Mouse (Mus musculus) heart, adult 2 months (tissue): ENCODE measurements around the gene Pgap3. TPM values are rescaled to one million over a fixed set of nuclear protein-coding genes. Genes with fewer than 3 reads are reported as not detected.

Experiments
- DNase-seq, 2 experiments: peaks; one replicate each; pipeline ENCODE4 v3.0.0; 2021
- H3K27ac ChIP-seq: fragments of 200-600 bp; 2 replicates; pipeline ENCODE4 v1.8.1; 2022
- H3K27me3 ChIP-seq: fragments of 200-500 bp; 2 replicates; pipeline ENCODE4 v1.6.1; 2012; ENCODE audit warnings: mild to moderate bottlenecking, low read length, inconsistent platforms, mixed read lengths; ENCODE audit not compliant: control insufficient read depth, insufficient read depth
- H3K36me3 ChIP-seq: fragments of 200-500 bp; 2 replicates; pipeline ENCODE4 v1.6.1; 2012; ENCODE audit warnings: low read length, inconsistent platforms; ENCODE audit not compliant: control insufficient read depth, insufficient read depth
- H3K4me1 ChIP-seq: fragments of 200-500 bp; 2 replicates; pipeline ENCODE4 v1.6.1; 2011; ENCODE audit warnings: low read length; ENCODE audit not compliant: control insufficient read depth, insufficient read depth
- H3K4me3 ChIP-seq: fragments of 200-600 bp; 2 replicates; pipeline ENCODE4 v1.8.1; 2022
- H3K79me2 ChIP-seq: fragments of 200-500 bp; replicated peaks from 2 replicates; pipeline ENCODE4 v1.6.1; 2012; ENCODE audit warnings: mild to moderate bottlenecking, inconsistent platforms, low read length, moderate library complexity, mixed read lengths; ENCODE audit not compliant: control insufficient read depth, insufficient read depth
- H3K9ac ChIP-seq: fragments of 200-500 bp; 2 replicates; pipeline ENCODE4 v1.6.1; 2012; ENCODE audit warnings: low read depth, mild to moderate bottlenecking, control low read depth, inconsistent platforms, low read length, mixed read lengths
- CTCF ChIP-seq: fragments of 200-600 bp; IDR thresholded peaks from 2 replicates; pipeline ENCODE4 v1.8.1; 2022; ENCODE audit warnings: antibody characterized with exemption, mild to moderate bottlenecking, moderate library complexity
- EP300 ChIP-seq: fragments of 200-500 bp; IDR thresholded peaks from 2 replicates; pipeline ENCODE4 v1.6.1; 2011; ENCODE audit warnings: low read depth, low read length, control low read depth; ENCODE audit not compliant: insufficient read depth
- POLR2A ChIP-seq: fragments of 200-500 bp; IDR thresholded peaks from 2 replicates; pipeline ENCODE4 v1.6.1; 2011; ENCODE audit warnings: mild to moderate bottlenecking, low read depth, low read length, control low read depth; ENCODE audit not compliant: insufficient read depth
- WGBS: fragments of 180-500 bp; shearing (Covaris S2); methylation state at CpG from one replicate; pipeline ENCODE4 v1.1.7; 2018; 5-methylcytosine and 5-hydroxymethylcytosine counted together
- intact Hi-C: fragments of 180-260 bp; cut with DNase I; formaldehyde crosslinking; loops from one replicate; pipeline ENCODE4 v1.15.1; 2025
- polyA plus RNA-seq: library from polyadenylated mRNA; depleted of rRNA; stranded (reverse); fragments of >200 nt; gene quantifications from 2 replicates; pipeline ENCODE4 v1.2.3, GENCODE M21; 2012
- total RNA-seq, 2 experiments: library from RNA; stranded (reverse); gene quantifications; 2 replicates each; pipeline ENCODE4 v1.2.3; 2021

Pgap3 gene
- total and polyA plus RNA-seq, 3 experiments: 7.7 to 18.8 (median 8.5) TPM

GRCm38 (mm10) chr11:98358161-98359083 lies 41.9 kb downstream of the Pgap3 start, which contains the start of gene Stard3:
Stard3 (plus strand) TSS chr11:98358368.
- whole genome bisulfite sequencing: under 1% methylated on average over 60 of the region's 60 CpGs
- peaks cover 14% of the 10 kb centered on the region for H3K4me1 ChIP-seq

GRCm38 (mm10) chr11:98357396-98358160 lies 42.7 kb downstream of the Pgap3 start:
- intact Hi-C loops: loop anchor here (5.0 kb wide), 1 partner anchor 100 kb away; no protein-coding TSS in a partner anchor
- TF ChIP-seq CTCF (no peak), EP300 (no peak), POLR2A (no peak)
- Histone ChIP-seq H3K79me2 (no peaks in the 10 kb centered on the region), H3K4me3 (peak overlapping the region; percentile 91), H3K9ac (peak overlapping the region; percentile 70), H3K27ac (peak overlapping the region; percentile 88), H3K4me1 (peaks cover 14% of the 10 kb centered on the region), H3K27me3 (no peaks in the 10 kb centered on the region), H3K36me3 (no peaks in the 10 kb centered on the region)
- 9% methylated on average over 13 of the region's 13 CpGs for WGBS
- no peak for DNase-seq

More at GRCm38 (mm10) chr11:98358161-98359083, 41.9 kb downstream of the Pgap3 start, which contains the start of gene Stard3:
- peak; percentile 91 to 93 for DNase-seq
- peak within 1 kb of the TSS; percentile 88 for H3K27ac ChIP-seq
- H3K9ac ChIP-seq: peak within 1 kb of the TSS; percentile 99
- H3K79me2 ChIP-seq: no peaks in the 10 kb centered on the region
- H3K27me3 ChIP-seq: no peaks in the 10 kb centered on the region
- no peaks in the 10 kb centered on the region for H3K36me3 ChIP-seq
- no peak for TF ChIP-seq CTCF
- TF ChIP-seq EP300: peak; percentile 20; the same call in 1 of the 2 replicates
- peak; percentile 96 for TF ChIP-seq POLR2A
- intact Hi-C loops: loop anchor here (5.0 kb wide), 1 partner anchor 99 kb away; no protein-coding TSS in a partner anchor
- H3K4me3 ChIP-seq: peak within 1 kb of the TSS; percentile 91

- WGBS: 51% methylated on average over 7 of the region's 7 CpGs
- no peak for DNase-seq
- no peaks in the 10 kb centered on the region for H3K79me2 ChIP-seq
- peaks cover 14% of the 10 kb centered on the region for H3K4me1 ChIP-seq
- H3K27me3 ChIP-seq: no peaks in the 10 kb centered on the region
- H3K9ac ChIP-seq: no peak overlapping the region
- TF ChIP-seq CTCF: no peak
- TF ChIP-seq EP300: no peak
- TF ChIP-seq POLR2A: no peak
- H3K36me3 ChIP-seq: no peaks in the 10 kb centered on the region
- intact Hi-C loops: loop anchor here (5.0 kb wide), 1 partner anchor 100 kb away; no protein-coding TSS in a partner anchor
- peak overlapping the region; percentile 88 for H3K27ac ChIP-seq
- no peak overlapping the region for H3K4me3 ChIP-seq
These were observed 43.5 kb downstream of the Pgap3 start for GRCm38 (mm10) chr11:98356625-98357394.

GRCm38 (mm10) chr11:98355732-98356299 lies 44.5 kb downstream of the Pgap3 start:
- no peak overlapping the region for H3K9ac ChIP-seq
- no peak overlapping the region for H3K27ac ChIP-seq

GRCm38 (mm10) chr11:98354445-98354844 lies 45.8 kb downstream of the Pgap3 start:
- WGBS: 76% methylated on average over 14 of the region's 14 CpGs
- peaks cover 9% of the 10 kb centered on the region for H3K4me1 ChIP-seq
- H3K4me3 ChIP-seq: no peak overlapping the region
- no peaks in the 10 kb centered on the region for H3K79me2 ChIP-seq
- H3K36me3 ChIP-seq: no peaks in the 10 kb centered on the region
- no peak overlapping the region for H3K27ac ChIP-seq
- TF ChIP-seq EP300 (no peak), POLR2A (no peak), CTCF (no peak)
- no peak for DNase-seq
- H3K27me3 ChIP-seq: no peaks in the 10 kb centered on the region
- H3K9ac ChIP-seq: no peak overlapping the region
- intact Hi-C loops: no loop called here

More at GRCm38 (mm10) chr11:98355732-98356299, 44.5 kb downstream of the Pgap3 start:
- TF ChIP-seq CTCF (peak; percentile 93), EP300 (no peak)
- Histone ChIP-seq H3K79me2 (no peaks in the 10 kb centered on the region), H3K4me3 (no peak overlapping the region), H3K36me3 (no peaks in the 10 kb centered on the region), H3K27me3 (no peaks in the 10 kb centered on the region), H3K4me1 (peaks cover 14% of the 10 kb centered on the region)
- intact Hi-C loops: loop anchor here (5.0 kb wide), 1 partner anchor 101 kb away; no protein-coding TSS in a partner anchor
- WGBS: 10% methylated on average over 6 of the region's 6 CpGs
- peak in 1 of 2 experiments; percentile 40 for DNase-seq
